Mouse (Mus musculus) liver, adult (tissue): ENCODE measurements around the gene Neurog1.

Source experiments
- GATA4 ChIP-seq: IDR thresholded peaks from 2 replicates; pipeline ENCODE4 v1.6.1; 2014; ENCODE audit warnings: mild to moderate bottlenecking, low read length; ENCODE audit not compliant: insufficient replicate concordance

Neurog1 gene

GRCm38 (mm10) chr13:56262269-56262668 is 10.3 kb upstream of the Neurog1 start:
- TF ChIP-seq GATA4: no peak

- no peak for TF ChIP-seq GATA4
Measured at GRCm38 (mm10) chr13:56260344-56260780, 8.4 kb upstream of the Neurog1 start.

DNA sequence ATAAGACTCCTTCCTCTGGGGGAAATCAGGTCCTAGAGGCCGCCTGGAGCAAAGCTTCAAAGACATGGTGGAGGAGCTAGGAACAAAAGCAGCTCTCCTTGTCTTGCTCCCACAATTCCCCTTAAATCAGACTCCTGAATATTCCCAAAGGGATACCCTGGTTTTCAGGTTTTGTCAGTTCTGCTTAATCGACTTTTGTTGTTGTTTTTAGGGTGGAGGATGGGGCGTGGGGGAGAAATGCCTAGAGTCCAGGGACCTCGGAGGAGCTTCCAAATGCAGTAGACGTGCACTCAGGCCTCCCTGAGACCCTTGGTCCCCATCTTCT is 7.9 kb upstream of the Neurog1 start:
- no peak for TF ChIP-seq GATA4

GRCm38 (mm10) chr13:56259021-56259925 is 7.3 kb upstream of the Neurog1 start:
- no peak for TF ChIP-seq GATA4

DNA sequence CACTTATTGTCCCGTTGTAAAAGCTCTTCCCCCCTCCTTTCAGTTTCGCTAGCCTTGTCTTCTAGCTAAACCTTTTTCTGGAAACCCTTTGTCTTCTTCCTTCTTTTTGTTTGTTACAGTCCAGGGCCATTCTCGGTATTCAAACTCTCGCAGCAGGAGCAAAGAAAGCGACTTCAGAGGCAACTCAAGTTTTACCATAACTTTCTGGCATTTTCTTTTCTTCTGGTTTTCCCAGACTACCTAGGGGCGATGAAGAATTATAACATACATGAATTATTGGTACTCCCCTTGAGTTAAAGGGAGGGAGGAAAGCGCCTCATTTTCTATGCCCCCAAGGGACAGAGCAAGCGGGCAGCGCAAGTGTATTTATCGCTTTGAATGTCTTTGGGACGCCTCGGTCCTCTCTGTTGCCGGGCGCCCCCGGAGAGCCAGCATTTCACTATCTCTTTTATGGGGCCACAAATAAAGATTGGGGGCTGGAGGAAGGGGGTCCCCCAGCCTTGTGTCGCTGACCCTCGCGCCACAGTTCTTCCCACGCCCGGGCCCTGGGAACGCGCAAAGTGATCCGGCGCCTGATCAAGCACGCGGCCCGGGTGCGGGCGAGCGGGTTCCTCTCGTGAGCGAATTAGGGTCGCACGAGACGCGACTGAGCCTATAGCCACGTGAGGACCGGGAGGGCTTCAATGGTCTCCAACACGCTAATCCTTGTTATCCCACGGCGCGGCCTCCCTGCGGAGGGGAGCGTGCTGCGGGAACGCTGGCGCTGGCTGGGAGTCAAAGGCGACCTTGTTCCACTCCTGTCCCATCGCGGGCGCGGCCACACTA is 6.4 kb upstream of the Neurog1 start:
- TF ChIP-seq GATA4: no peak

DNA sequence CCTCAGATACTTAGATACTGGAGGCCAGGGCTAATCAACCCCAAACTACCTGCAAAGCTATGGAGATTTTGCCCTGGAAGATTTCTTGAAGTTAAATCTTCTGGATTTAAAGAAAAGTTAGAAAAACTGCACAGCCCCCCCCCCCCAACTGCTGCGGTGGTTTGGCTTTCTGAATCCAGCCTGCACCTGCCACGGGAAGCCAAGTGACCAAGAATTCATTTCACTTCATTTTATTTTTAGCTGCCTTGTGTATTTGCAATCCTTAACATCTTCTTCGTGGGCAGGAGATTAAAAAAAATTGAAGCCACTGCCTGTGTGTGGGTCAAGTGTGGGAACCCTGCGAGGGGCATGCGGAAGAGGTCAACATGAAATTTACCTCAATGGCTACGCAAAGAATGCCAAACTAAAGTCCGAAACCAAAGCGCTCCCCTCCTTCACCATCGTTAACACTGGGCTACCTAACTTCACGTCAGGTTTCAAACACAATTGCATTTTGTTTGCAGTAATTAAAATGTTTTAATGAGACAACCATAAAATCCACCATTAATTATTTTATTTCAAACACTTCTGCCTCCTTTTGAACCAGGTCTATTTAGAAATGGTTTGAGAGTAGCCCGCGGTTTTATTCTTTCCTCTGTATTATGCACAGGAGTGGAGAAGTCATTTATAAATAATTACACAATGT is 5.6 kb upstream of the Neurog1 start:
- no peak for TF ChIP-seq GATA4

DNA sequence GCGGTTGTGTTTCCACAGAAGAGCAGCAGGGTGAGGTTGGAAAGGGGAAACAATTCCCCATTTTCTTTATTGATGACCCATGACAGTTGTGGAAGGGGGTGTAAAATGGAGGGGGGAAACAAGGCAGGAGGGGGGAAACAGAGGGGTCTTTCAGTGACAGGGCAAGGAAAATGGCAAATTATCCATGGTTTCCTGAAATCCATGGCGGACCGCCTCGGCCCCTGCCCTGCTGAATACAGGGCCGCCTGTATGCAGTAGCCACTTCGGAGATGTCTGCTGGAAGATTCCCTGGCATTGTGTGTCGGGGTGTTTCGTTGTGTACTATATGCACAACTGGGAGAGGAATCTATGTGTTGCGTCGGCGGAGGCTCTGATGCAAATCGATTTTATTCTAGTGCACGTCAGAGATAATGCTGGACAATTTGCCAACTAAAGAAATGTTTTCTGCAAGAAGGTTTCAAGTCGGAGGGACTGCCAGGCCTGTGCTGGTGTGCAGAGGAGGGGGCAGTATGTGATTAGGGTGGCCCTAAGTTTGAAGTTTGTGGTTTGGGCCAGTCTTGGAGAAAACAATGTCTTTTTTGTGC is 4.8 kb upstream of the Neurog1 start:
- no peak for TF ChIP-seq GATA4

DNA sequence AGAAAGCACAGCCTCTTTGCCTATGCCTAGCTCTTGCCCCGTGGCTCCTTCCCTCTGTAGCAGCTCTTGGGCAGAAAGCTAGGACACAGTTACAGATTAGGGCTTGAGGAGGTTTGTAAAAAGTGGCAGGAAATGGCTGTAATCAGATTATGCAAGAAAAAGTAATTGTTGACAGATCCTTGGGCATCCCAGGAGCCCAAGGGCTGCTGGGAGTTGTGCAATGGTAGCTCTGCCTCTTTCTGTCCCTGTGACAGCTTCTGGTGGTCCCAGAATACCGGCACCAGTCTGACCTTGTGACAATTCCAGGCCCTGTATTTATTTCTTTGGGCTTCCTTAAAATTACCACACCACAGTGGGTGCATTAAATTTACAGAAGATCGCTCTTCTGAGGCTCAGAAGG is 1.4 kb upstream of the Neurog1 start:
- no peak for TF ChIP-seq GATA4

DNA sequence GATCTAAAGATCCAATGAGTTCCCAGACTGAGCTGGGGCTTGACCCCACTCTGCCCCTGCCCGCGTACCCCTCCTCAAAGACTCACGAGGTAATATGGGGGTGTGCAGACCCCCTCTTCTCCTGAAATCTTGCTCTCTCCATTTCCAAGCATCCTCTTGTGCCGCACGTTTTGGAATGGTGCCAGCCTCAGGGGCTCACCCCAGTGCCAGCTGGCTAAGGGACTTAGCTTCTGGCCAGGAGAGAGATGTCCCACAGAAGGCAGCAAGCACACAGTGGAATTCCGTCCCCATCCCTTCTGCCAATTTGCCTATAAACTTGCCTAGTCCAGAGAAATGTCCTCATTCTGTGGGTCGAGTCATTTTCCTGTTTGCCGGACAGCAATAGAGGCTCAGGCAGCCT is 820 bp upstream of the Neurog1 start:
- TF ChIP-seq GATA4: no peak

DNA sequence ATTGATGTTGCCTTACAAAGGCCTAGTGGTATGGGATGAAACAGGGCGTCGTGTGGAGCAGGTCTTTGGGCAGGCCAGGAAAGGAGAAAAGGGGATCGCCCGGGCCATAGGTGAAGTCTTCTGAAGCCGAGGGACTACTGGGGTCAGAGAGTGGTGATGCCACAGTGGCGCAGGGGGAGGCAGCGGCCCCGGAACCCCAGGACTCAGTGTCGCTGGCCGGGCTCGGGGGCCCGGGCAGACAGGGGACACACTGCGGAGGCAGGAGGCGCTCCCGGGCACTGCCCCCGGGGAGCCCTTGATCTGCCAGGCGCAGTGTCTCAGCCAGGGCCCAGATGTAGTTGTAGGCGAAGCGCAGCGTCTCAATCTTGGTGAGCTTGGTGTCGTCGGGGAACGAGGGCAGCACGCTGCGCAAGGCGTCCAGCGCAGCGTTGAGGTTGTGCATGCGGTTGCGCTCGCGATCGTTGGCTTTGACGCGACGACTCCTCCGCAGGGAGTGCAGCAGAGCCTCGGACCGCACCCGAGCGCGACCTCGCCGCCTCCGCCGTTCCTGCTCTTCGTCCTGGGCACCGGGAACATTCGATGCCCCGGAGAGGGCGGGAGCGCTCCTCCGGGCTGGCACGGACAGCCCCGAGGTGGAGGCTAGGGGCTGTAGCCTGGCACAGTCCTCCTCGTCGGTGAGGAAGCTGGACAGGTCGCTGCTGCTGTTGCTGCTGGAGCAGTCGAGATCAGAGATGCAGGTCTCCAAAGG is 613 bp downstream of the Neurog1 start:
- TF ChIP-seq GATA4: no peak

DNA sequence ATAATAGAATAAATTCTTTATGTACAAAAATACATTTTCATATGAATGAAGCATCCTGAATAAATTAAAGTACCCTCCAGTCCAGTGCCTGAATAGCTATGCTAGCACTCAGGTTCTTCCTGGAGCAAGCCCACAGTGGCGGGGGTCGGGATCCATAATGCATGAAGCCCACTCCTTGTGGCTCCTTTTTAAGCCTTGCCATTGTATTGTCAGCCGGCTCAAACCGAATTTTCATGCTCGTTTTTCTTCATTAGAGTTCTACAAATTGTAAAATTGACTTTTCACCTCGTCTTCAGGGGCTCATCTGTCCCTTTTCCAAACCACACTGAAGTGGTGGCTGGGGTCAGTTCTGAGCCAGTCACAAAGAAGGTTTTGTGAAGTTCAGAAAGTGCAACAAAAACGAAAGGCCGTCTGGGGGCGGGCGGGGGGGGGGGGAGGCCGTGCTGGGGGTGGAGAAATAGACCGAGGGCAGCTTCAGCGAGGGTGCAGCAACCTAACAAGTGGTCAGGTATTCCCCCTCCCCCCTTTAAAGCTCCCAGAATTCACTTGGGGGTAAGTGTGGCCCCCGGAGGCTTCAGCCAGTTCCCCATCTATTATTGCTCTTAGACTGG is 1.3 kb downstream of the Neurog1 start:
- no peak for TF ChIP-seq GATA4

GRCm38 (mm10) chr13:56249593-56250341 is 2.2 kb downstream of the Neurog1 start:
- no peak for TF ChIP-seq GATA4

DNA sequence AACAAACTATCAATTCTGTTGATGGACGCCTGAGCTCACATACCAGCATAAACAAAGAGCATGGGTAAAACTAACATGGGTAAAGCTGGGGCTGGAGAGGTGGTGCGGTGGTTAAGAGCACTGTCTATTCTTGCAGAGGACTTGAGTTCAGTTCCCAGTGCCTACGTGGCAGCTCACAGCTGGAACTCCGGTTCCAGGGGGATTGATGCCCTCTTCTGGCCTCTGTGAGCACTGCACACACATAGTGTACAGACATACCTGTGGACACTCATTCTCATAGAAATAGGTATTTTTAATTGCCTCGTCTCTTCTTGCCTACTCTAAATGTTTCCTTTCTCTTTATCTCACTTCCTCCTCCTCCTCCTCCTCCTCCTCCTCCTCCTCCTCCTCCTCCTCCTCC is 8.9 kb downstream of the Neurog1 start:
- TF ChIP-seq GATA4: no peak
